Mouse (Mus musculus): ENCODE data around the gene Paqr7.

- no peak for TF ChIP-seq POLR2A (IDR thresholded peaks at IDR 0.05; ENCODE audit: low read depth, low read length)
- TF ChIP-seq CTCF (IDR thresholded peaks at IDR 0.05; ENCODE audit: borderline replicate concordance, insufficient read depth, low read length) = no peak
Observed at GRCm38 (mm10) chr4:134476899-134477298, 19.6 kb upstream of the Paqr7 start.
